Mouse (Mus musculus) 416B (cell line): ENCODE results near the gene Samhd1.

Source experiments
- DNase-seq: peaks from one replicate; pipeline ENCODE4 v3.0.0; 2011; ENCODE audit warnings: low read depth

The Samhd1 gene

GRCm38 (mm10) chr2:157053124-157053523 lies 81.9 kb downstream of the Samhd1 start:
- no peak for DNase-seq

DNA sequence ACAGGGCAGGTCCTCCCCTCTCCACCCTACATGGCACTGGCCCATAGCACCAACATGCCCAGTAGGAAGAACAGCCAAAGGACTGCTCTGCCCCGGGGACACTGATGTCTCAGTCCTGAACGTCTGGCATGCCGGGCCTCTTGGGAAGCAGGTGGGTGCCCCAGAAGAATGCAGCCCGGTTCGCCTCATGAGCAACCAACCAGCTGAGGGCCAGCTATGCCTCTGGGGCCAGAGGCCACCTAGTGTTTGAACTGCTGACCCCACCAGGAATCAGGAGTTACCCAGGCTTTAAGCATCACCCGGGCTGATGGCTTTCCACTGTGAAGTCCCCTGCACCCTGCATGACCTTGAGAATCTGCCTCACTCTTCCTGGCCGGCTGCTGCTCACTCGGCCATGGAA lies 82.6 kb downstream of the Samhd1 start:
- DNase-seq = no peak

GRCm38 (mm10) chr2:157049831-157050243 lies 85.2 kb downstream of the Samhd1 start:
- no peak for DNase-seq

GRCm38 (mm10) chr2:157048395-157049181 lies 86.5 kb downstream of the Samhd1 start:
- no peak for DNase-seq
